Mouse (Mus musculus) midbrain, embryonic 14.5 days (tissue): ENCODE data around the gene Tufm. TPM values are rescaled to one million over a fixed set of nuclear protein-coding genes. Genes with fewer than 3 reads are reported as not detected.

Source experiments
- ATAC-seq: fragments of 200-750 bp; cut with Nextera tagmentation; 2 replicates; pipeline ENCODE4 v1.8.0; 2017; ENCODE audit warnings: moderate number of reproducible peaks, moderate library complexity; ENCODE audit not compliant: low FRiP score, low TSS enrichment
- DNase-seq: peaks from one replicate; pipeline ENCODE4 v3.0.0-alpha.2; 2015
- H3K27ac ChIP-seq: fragments of 300-500 bp; sonication (generic); replicated peaks from 2 replicates; pipeline ENCODE4 v1.5.1; 2014; ENCODE audit warnings: mild to moderate bottlenecking, low read depth, low read length, moderate library complexity
- H3K27me3 ChIP-seq: fragments of 300-500 bp; sonication (generic); 2 replicates; pipeline ENCODE4 v1.6.1; 2014; ENCODE audit warnings: low read length, control low read depth, mixed read lengths; ENCODE audit not compliant: control insufficient read depth, insufficient read depth
- H3K36me3 ChIP-seq: fragments of 300-500 bp; sonication (generic); 2 replicates; pipeline ENCODE4 v1.6.1; 2014; ENCODE audit warnings: low read length, control low read depth; ENCODE audit not compliant: control insufficient read depth, insufficient read depth
- H3K4me1 ChIP-seq: fragments of 300-500 bp; sonication (generic); 2 replicates; pipeline ENCODE4 v1.6.1; 2014; ENCODE audit warnings: mild to moderate bottlenecking, antibody characterized with exemption, low read length, control low read depth; ENCODE audit not compliant: control insufficient read depth, insufficient read depth
- H3K4me2 ChIP-seq: fragments of 300-500 bp; sonication (generic); 2 replicates; pipeline ENCODE4 v1.6.1; 2014; ENCODE audit warnings: mild to moderate bottlenecking, low read length, moderate library complexity
- H3K4me3 ChIP-seq: fragments of 300-500 bp; sonication (generic); replicated peaks from 2 replicates; pipeline ENCODE4 v1.5.1; 2014; ENCODE audit warnings: low read depth, low read length
- H3K9ac ChIP-seq: fragments of 300-500 bp; sonication (generic); replicated peaks from 2 replicates; pipeline ENCODE4 v1.6.1; 2014; ENCODE audit warnings: mild to moderate bottlenecking, low read length, moderate library complexity
- H3K9me3 ChIP-seq: fragments of 300-500 bp; sonication (generic); 2 replicates; pipeline ENCODE4 v1.6.1; 2016; ENCODE audit warnings: low read length, control low read depth, mixed read lengths; ENCODE audit not compliant: control insufficient read depth
- WGBS: fragments of 180-500 bp; shearing (Covaris S2); extraction: QIAGEN DNeasy Blood & Tissue Kit; methylation state at CpG from one replicate; pipeline ENCODE4 v1.1.7; 2014; 5-methylcytosine and 5-hydroxymethylcytosine counted together
- polyA plus RNA-seq: library from polyadenylated mRNA; unstranded; fragments of >200 nt; fragmentation: Nextera tagmentation; extraction: Ambion mirVana; gene quantifications from 2 replicates; pipeline ENCODE4 v1.2.1, GENCODE M21; 2014

Gene Tufm
- polyA plus RNA-seq, 1 experiment from 2014 or later, result 118 TPM

DNA sequence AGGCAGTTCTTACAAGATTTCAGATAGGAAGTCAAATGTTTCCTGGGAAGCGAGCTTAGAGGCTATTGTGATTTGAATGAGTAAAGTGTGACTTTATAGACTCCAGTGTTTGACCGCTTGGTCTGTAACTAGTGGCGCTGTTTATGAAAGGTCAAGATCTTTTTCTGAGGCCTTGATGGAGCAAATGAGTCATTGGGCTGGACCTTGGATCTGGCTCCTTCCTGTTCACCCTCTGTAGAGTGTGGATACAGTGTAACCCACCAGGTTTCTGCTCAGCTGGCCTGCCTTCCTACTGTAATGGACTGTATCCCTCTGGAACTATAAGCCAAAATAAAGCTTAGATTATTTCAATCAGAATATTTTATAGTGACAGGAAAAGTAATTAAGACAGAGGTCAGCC is 24.1 kb downstream of the Tufm start:
- Histone ChIP-seq H3K4me3 (no peak overlapping the region), H3K36me3 (no peaks in the 10 kb centered on the region), H3K9ac (no peak overlapping the region), H3K4me1 (no peaks in the 10 kb centered on the region), H3K27me3 (no peaks in the 10 kb centered on the region), H3K9me3 (no peaks in the 10 kb centered on the region), H3K27ac (no peak overlapping the region), H3K4me2 (no peak overlapping the region)
- 81% methylated on average over 3 of the region's 3 CpGs for WGBS
- no peak for ATAC-seq
- DNase-seq, result no peak

DNA sequence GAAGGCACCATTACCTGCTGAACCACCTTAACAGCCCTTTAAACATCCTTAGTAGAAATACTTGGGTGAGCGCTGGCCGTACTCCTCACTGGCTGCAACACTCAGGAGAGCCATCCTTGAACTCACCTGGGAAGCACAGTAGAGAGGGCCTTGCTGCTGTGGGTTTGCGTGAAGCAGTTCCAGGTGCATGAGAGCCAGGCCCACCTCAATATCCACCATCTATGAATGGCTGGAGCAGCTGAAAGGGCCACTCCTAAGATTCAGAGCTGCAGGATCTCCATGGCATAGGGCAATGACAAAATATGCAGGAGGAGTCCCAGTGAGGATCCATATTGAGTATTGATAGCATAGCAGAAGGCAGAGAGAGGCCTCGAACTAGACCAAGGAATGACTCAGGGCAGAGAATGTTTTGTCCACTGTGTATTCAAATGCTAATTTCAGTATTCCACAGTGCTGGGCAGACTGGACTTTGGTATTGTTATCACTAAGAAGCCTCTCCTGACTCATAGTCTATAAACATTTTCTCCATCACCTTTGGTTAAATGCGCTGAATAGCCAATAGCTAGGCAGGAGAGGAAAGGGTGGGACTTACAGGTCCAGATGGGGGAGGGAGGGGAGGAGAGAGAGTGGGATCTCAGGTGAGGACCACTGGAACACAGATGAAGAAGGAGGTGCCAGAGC is 31.2 kb downstream of the Tufm start:
- Histone ChIP-seq H3K4me1 (no peaks in the 10 kb centered on the region), H3K27ac (no peak overlapping the region), H3K9ac (no peak overlapping the region), H3K9me3 (no peaks in the 10 kb centered on the region), H3K4me2 (no peak overlapping the region), H3K36me3 (no peaks in the 10 kb centered on the region), H3K27me3 (no peaks in the 10 kb centered on the region), H3K4me3 (no peak overlapping the region)
- no peak for ATAC-seq
- DNase-seq, result no peak
- WGBS, result 80% methylated on average over 5 of the region's 5 CpGs

DNA sequence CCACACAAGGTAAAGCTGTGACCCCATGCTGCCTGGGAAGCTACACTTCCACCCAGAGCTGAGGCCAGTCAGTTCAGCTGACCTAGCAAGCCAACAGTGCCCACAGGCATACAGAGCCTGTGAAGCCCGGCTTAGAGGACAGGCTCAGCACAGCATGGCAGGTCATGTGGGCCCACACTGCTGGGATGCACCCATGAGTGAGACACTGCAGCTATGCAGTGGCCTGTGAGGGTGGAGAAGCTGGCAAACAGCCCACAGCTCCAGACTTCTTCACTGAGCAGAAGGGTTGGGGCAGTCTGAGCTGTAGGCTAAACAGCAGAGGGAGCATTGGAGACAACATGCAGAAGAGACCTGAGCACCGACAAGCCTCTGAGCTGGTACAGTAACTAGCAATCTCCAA is 32.4 kb downstream of the Tufm start:
- Histone ChIP-seq H3K9ac (no peak overlapping the region), H3K4me1 (no peaks in the 10 kb centered on the region), H3K27me3 (no peaks in the 10 kb centered on the region), H3K4me3 (no peak overlapping the region), H3K4me2 (no peak overlapping the region), H3K9me3 (no peaks in the 10 kb centered on the region), H3K36me3 (no peaks in the 10 kb centered on the region), H3K27ac (no peak overlapping the region)
- DNase-seq (no peak), ATAC-seq (no peak)
- WGBS, result 68% methylated on average over 2 of the region's 2 CpGs

GRCm38 (mm10) chr7:126523316-126523715 is 36.2 kb downstream of the Tufm start:
- H3K27me3 ChIP-seq, result no peaks in the 10 kb centered on the region
- DNase-seq (no peak), ATAC-seq (no peak)
- no peak overlapping the region for H3K27ac ChIP-seq
- H3K4me1 ChIP-seq, result no peaks in the 10 kb centered on the region
- no peak overlapping the region for H3K4me3 ChIP-seq
- no peak overlapping the region for H3K4me2 ChIP-seq
- WGBS, result 84% methylated on average over 3 of the region's 3 CpGs
- no peaks in the 10 kb centered on the region for H3K9me3 ChIP-seq
- H3K36me3 ChIP-seq, result no peaks in the 10 kb centered on the region
- no peak overlapping the region for H3K9ac ChIP-seq

DNA sequence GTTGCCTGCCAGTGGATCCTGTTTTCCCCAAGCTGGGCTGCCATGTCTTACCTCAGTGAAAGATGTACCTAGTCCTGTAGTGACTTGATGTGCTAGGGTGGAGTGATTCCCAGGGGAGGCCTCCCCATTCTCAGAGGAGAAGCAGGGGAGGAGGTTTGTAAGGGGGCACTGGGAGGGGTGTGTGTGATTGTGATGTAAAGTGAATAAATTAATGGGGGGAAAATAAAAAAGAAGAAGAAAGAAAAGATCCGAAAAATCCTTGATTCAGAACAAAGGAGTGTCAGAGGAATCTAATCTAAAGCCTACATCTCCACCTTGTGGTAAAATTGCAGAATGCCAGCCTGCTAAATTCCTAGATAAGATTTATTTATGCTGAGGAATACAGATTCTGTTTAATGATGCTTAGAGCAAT is 41.0 kb downstream of the Tufm start:
- Histone ChIP-seq H3K9me3 (no peaks in the 10 kb centered on the region), H3K4me2 (no peak overlapping the region), H3K9ac (peak overlapping the region; percentile 17; the same call in 1 of the 2 replicates), H3K27ac (peak overlapping the region; percentile 68), H3K27me3 (no peaks in the 10 kb centered on the region), H3K36me3 (no peaks in the 10 kb centered on the region), H3K4me3 (no peak overlapping the region), H3K4me1 (no peaks in the 10 kb centered on the region)
- 0% methylated on average over 1 of the region's 1 CpGs for WGBS
- DNase-seq (peak; percentile 92), ATAC-seq (peak; percentile 50; the same call in 1 of the 2 replicates)

DNA sequence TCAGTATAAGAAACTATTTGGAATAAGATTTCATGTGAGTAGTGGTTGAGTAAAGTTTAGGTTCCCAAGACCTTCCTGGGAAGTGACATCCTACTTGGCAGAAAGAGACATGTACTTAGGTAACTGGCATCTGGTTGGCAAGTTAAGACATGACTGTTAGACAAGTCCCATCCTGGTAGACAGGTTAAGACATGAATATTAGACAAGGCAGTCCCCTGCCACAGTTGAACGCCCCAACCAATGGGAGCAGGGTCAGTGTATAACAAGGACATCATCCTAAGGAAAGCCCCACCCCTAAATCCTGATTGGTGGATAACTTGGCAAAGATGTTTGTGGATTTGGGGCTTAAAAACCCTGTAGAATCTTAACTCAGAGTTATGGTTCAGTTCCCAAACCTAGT is 46.3 kb downstream of the Tufm start:
- 71% methylated on average over 1 of the region's 1 CpGs for WGBS
- no peaks in the 10 kb centered on the region for H3K9me3 ChIP-seq
- H3K27ac ChIP-seq, result no peak overlapping the region
- no peak for DNase-seq
- no peak overlapping the region for H3K4me3 ChIP-seq
- no peaks in the 10 kb centered on the region for H3K4me1 ChIP-seq
- no peak for ATAC-seq
- no peaks in the 10 kb centered on the region for H3K36me3 ChIP-seq
- no peak overlapping the region for H3K4me2 ChIP-seq
- no peak overlapping the region for H3K9ac ChIP-seq
- H3K27me3 ChIP-seq, result no peaks in the 10 kb centered on the region

DNA sequence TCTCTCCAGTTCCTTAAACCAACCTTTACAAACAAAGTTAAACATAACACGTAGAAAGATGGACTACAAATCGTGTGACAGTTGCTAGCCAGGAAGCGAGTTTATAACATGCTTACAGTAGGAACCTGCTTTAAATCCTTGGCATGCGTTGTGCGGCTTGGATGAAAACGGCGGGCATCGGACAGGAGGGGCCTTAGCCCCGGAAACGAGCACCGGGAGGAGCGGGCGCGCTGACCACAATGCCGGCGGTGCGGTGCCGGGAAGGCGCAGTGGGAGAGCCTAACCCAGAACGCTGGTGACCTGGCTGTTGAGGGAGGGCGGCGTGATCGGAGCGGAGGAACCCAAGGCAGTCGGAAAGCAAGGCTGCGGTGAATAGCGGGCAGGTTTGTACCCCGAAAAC is 48.6 kb downstream of the Tufm start:
- no peaks in the 10 kb centered on the region for H3K36me3 ChIP-seq
- H3K27me3 ChIP-seq, result no peaks in the 10 kb centered on the region
- no peaks in the 10 kb centered on the region for H3K9me3 ChIP-seq
- H3K4me2 ChIP-seq, result peak overlapping the region; percentile 88
- H3K4me3 ChIP-seq, result peak overlapping the region; percentile 47
- DNase-seq (peak; percentile 54), ATAC-seq (no peak)
- H3K4me1 ChIP-seq, result no peaks in the 10 kb centered on the region
- H3K27ac ChIP-seq, result no peak overlapping the region
- WGBS, result 2% methylated on average over 28 of the region's 28 CpGs
- peak overlapping the region; percentile 64 for H3K9ac ChIP-seq

DNA sequence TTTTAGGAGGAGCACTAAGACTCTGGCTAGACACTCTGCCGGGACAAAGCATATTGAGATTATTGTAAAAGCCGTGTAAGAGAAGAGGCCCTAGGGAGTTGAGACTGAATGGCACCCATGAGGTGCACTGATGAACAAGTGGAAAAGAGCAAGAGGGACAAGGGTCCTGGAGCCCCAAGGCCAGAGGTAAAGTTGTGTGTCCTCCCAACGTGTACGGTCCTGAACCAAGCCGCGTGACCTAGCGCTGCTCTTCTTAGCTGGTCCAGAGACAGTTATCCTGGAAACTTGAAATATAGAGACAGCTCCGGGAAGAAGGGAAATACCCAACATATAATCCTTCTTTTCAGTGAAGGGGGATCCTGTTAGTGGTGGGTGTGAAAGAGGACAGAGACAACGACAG is 49.3 kb downstream of the Tufm start:
- H3K4me1 ChIP-seq, result no peaks in the 10 kb centered on the region
- H3K4me3 ChIP-seq, result peak overlapping the region; percentile 47
- H3K9me3 ChIP-seq, result no peaks in the 10 kb centered on the region
- no peaks in the 10 kb centered on the region for H3K27me3 ChIP-seq
- ATAC-seq, result no peak
- H3K9ac ChIP-seq, result peak overlapping the region; percentile 64
- no peak for DNase-seq
- no peak overlapping the region for H3K27ac ChIP-seq
- no peaks in the 10 kb centered on the region for H3K36me3 ChIP-seq
- peak overlapping the region; percentile 88 for H3K4me2 ChIP-seq
- 46% methylated on average over 9 of the region's 9 CpGs for WGBS

DNA sequence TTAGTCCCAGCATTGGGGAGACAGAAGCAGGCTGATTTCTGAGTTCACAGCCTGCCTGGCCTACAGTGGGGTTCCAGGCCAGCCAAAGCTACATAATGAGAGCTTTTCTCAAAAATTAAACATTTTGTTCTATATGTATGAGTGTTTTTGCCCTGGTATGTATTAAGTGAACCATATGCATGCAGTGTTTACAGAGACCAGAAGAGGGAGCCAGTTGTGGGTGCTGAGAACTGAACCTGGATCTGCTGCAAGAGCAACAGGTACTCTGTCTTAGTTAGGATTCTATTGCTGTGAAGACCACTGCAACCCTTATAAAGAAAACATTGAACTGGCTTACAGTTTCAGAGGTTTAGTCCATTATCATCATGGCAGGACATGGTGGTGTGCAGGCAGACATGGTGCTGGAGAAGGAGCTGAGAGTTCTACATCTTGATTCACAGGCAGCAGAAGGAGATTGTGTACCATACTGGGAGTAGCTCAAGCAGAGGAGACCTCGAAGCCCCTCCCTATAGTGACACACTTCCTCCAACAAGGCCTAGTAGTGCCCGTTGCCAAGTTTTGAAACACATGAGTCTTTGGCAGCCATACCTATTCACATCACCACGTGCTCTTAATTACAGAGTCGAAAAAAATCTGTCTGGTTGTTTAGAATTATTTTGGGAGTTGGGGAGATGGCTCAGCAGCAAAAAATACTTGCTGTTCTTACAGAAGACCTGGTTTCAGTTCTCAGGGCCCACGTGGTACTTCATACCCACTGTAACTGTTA is 50.8 kb downstream of the Tufm start:
- no peak overlapping the region for H3K4me2 ChIP-seq
- no peak overlapping the region for H3K9ac ChIP-seq
- no peak overlapping the region for H3K4me3 ChIP-seq
- ATAC-seq, result no peak
- H3K27me3 ChIP-seq, result no peaks in the 10 kb centered on the region
- DNase-seq, result peak; percentile 46
- no peaks in the 10 kb centered on the region for H3K9me3 ChIP-seq
- H3K36me3 ChIP-seq, result no peaks in the 10 kb centered on the region
- no peaks in the 10 kb centered on the region for H3K4me1 ChIP-seq
- H3K27ac ChIP-seq, result no peak overlapping the region
- WGBS, result 76% methylated on average over 5 of the region's 5 CpGs
